ENCODE assay signal across 12 mouse cellular contexts in the genomic region with DNA sequence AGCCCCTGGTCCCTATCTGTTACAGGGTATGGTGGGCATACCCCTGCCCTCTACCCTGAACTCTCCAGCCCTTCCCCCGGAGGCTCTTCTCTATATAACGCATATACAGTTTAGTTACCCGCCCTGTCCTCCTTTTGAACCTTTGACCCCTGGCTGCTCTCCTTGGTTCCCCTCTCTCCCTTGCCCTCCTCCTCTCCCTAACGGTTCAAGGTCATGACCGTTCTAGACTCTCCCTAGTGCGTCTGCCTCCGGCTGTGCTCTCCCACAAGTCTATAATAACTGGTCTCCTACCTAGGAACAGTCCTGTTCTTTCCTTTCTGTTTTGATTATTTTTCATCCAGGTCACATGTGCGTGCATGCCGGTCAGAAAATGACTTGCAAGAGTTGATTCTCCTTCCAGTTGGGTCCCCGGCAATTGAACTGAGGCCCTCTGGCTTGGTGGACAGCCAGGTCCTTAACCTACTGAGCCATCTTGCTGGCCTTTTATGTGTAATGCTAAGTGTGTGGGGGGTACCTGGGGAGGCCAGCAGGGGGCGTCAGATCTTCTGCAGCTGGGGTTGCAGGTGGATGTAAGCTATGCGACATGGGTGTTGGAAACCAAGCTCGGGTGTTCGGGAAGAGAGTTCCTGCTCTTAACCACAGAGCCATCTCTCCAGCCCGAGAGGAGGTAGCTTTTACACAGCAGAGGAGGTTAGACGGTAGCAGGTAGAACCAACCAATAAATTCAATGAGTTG. TPM values are rescaled to one million over a fixed set of nuclear protein-coding genes. Genes with fewer than 3 reads are reported as not detected.
DNase-seq lines count a peak whose midpoint lies in the region; TF ChIP-seq lines count a peak whose summit lies in the region.
"Had no signal": no experiment of that assay in that cellular context is flagged by ENCODE, and none has a peak within 500 bp of the region (broad histone marks: within the 10 kb centered on the region; RNA-seq: fewer than 3 reads in every experiment).

No protein-coding gene starts in this region.

- H3K4me2 ChIP-seq in CH12.LX (ENCODE audit: insufficient read depth, low read depth, poor library complexity, severe bottlenecking): no peak overlapping the region
- H3K4me2 ChIP-seq: hindbrain, embryonic 14.5 days had no signal

- no peak for TF ChIP-seq EP300 in CH12.LX (IDR thresholded peaks at IDR 0.05; ENCODE audit: low read length)

- WGBS in olfactory bulb, adult 2 months: 89% methylated on average over 16 of the region's 16 CpGs

- dilution Hi-C loops in CH12.LX (cut with MboI; ENCODE audit: extremely low pct_ligation_motif_present, extremely low pct_unique_long_range_greater_than_20kb, low sequenced_read_pairs): no loop called here

- H3K79me2 ChIP-seq in CH12.LX (replicated peaks; ENCODE audit: control insufficient read depth, extremely low read depth, insufficient read depth, poor library complexity, severe bottlenecking): peaks cover 12% of the 10 kb centered on the region

- intact Hi-C loops in left cerebral cortex, adult 2 months (cut with DNase I): no loop called here
- intact Hi-C loops in gastrocnemius, postnatal 36 days (cut with DNase I): no loop called here

- peaks cover 0 to 14% of the 10 kb centered on the region in 2 experiments; a peak in 3 of 4 replicates for H3K4me1 ChIP-seq in CH12.LX (ENCODE audit: control insufficient read depth in 1 of 2, insufficient read depth in 2 of 2)
- peaks cover 16% of the 10 kb centered on the region for H3K4me1 ChIP-seq in olfactory bulb, adult 2 months (ENCODE audit: control insufficient read depth, insufficient read depth, low read length)

- TF ChIP-seq CTCF in left cerebral cortex, adult 2 months (IDR thresholded peaks at IDR 0.05): peak; percentile 28
- TF ChIP-seq CTCF in CH12.LX (conservative IDR thresholded peaks at IDR 0.05 in 1 of 2, IDR thresholded peaks at IDR 0.05 in 1 of 2; ENCODE audit: low read depth in 2 of 2, low read length in 2 of 2): peak; percentile 43 to 69; a peak in 3 of 4 replicates
- 0 out of 2 replicates have a peak, but pooled peaks have one; percentile 12 for TF ChIP-seq CTCF in olfactory bulb, adult 2 months (IDR thresholded peaks at IDR 0.05; ENCODE audit: insufficient read depth, low read depth, low read length)

- peaks cover 10% of the 10 kb centered on the region for H3K27me3 ChIP-seq in CH12.LX (replicated peaks)

- H3K27ac ChIP-seq in left cerebral cortex, adult 2 months: no peak overlapping the region
- no peak overlapping the region for H3K27ac ChIP-seq in CH12.LX (ENCODE audit: insufficient read depth, low read depth)
- no peak overlapping the region for H3K27ac ChIP-seq in olfactory bulb, adult 2 months (ENCODE audit: insufficient read depth, low read depth, low read length)
- H3K27ac ChIP-seq: hindbrain, embryonic 14.5 days; midbrain, embryonic 10.5 days had no signal

- no peaks in the 10 kb centered on the region for H3K9me3 ChIP-seq in CH12.LX (replicated peaks; ENCODE audit: low read length)
- H3K9me3 ChIP-seq: midbrain, embryonic 10.5 days had no signal

- H3K36me3 ChIP-seq in CH12.LX (replicated peaks in 1 of 2; ENCODE audit: control insufficient read depth in 1 of 2, insufficient read depth in 1 of 2, low read length in 1 of 2): no peaks in the 10 kb centered on the region
- H3K36me3 ChIP-seq: midbrain, embryonic 10.5 days had no signal

- no peak overlapping the region for H3K9ac ChIP-seq in CH12.LX (ENCODE audit: insufficient read depth, low read depth)
- H3K9ac ChIP-seq: hindbrain, embryonic 14.5 days had no signal

- no peak overlapping the region for H3K4me3 ChIP-seq in left cerebral cortex, adult 2 months
- no peak overlapping the region for H3K4me3 ChIP-seq in CH12.LX (replicated peaks in 1 of 3; ENCODE audit: low read depth in 2 of 3, low read length in 2 of 3, poor library complexity in 1 of 3)
- H3K4me3 ChIP-seq in olfactory bulb, adult 2 months (ENCODE audit: insufficient read depth, low read depth, low read length): no peak overlapping the region
- H3K4me3 ChIP-seq: midbrain, embryonic 10.5 days had no signal

- peak; percentile 46 for TF ChIP-seq RAD21 in CH12.LX (IDR thresholded peaks at IDR 0.05; ENCODE audit: low read depth, low read length)

- no peak for DNase-seq in left cerebral cortex, adult 2 months (ENCODE audit: extremely low spot score in 1 of 2, low spot score in 2 of 2)
- no peak for DNase-seq in left cerebral cortex, adult 11 months (ENCODE audit: low spot score)
- DNase-seq in CH12.LX (ENCODE audit: extremely low read depth) (peak; percentile 45), ZHBTc4 (ENCODE audit: low read depth, low spot score) (peak; percentile 89)
- no peak for DNase-seq in gastrocnemius, postnatal 36 days
- no peak for DNase-seq in left cerebral cortex, adult 18-20 months (ENCODE audit: low spot score in 2 of 2)
- no peak for DNase-seq in cerebellum, postnatal 14 days
- DNase-seq: adrenal gland, adult 2 months; cerebellum, postnatal 36 days had no signal

- no peak for TF ChIP-seq POLR2A in CH12.LX (IDR thresholded peaks at IDR 0.05; ENCODE audit: low read depth, low read length)
- TF ChIP-seq POLR2A in olfactory bulb, adult 2 months (IDR thresholded peaks at IDR 0.05; ENCODE audit: insufficient read depth, low read depth, low read length): no peak

- in situ Hi-C loops in CH12.LX (cut with MboI; ENCODE audit: low pct_ligation_motif_present, low pct_unique_long_range_greater_than_20kb, low sequenced_read_pairs): loop anchor here (10.0 kb wide), 1 partner anchor 176 kb away; no protein-coding TSS in a partner anchor

TF ChIP-seq in CH12.LX, 34 proteins besides CTCF, POLR2A, EP300 and RAD21:
- TF ChIP-seq TCF12 (IDR thresholded peaks at IDR 0.05; ENCODE audit: low read depth, low read length) (0 out of 2 replicates have a peak, but pooled peaks have one; percentile 32), MEF2A (IDR thresholded peaks at IDR 0.05; ENCODE audit: borderline replicate concordance, low read depth, low read length) (no peak), SMC3 (IDR thresholded peaks at IDR 0.05; ENCODE audit: low read depth, low read length) (peak; percentile 81)

RNA-seq across cellular contexts. Expression of a gene that starts 2.7 kb away (rescaled TPM):
- total RNA-seq in left cerebral cortex, adult 2 months (2021): 10 to 100 TPM; 53.4 to 58.5 TPM
- total RNA-seq in CH12.LX (2012; rRNA removed) (9.8 and 9.9 TPM in 2 replicates), CH12.LX (2014; rRNA removed) (1.2 and 1.6 TPM in 2 replicates)
- polyA plus RNA-seq in CH12.LX (2012; ENCODE audit: insufficient read length, low read depth): 11.0 and 11.8 TPM in 2 replicates
- polyA plus RNA-seq in olfactory bulb, adult 2 months (2012; ENCODE audit: insufficient read depth, insufficient read length, low replicate concordance, missing spikeins): not detected in 2 replicates
- 10 to 100 TPM; 14.7 to 21.8 TPM for total RNA-seq in gastrocnemius, postnatal 36 days (2021)
- total RNA-seq in left cerebral cortex, adult 18-20 months (2021): 10 to 100 TPM; 45.8 to 49.9 TPM

Comparison
In these comparisons a context has a peak if more than half of its experiments do, and no peak if none do; other contexts are left out.
1. DNase-seq: peak in CH12.LX (single experiment) and ZHBTc4 (single experiment); none in left cerebral cortex, adult 2 months (0 of 2), left cerebral cortex, adult 11 months (single experiment), gastrocnemius, postnatal 36 days (0 of 2), left cerebral cortex, adult 18-20 months (0 of 2) and cerebellum, postnatal 14 days (0 of 2).
2. Peak in every context shown above with its lines, with median percentiles within 50 percentile points of each other: CTCF ChIP-seq.